Mouse (Mus musculus) lung, postnatal 10 days (tissue): ENCODE measurements around the gene Ifit1bl1.
"Not testable (repeated sequence)": the region's sequence is repeated elsewhere in the genome, so short reads cannot be mapped to it uniquely, and the experiment has no call there.

ENCODE experiments used
- DNase-seq: peaks from one replicate; pipeline ENCODE4 v3.0.0; 2021

Gene Ifit1bl1

GRCm38 (mm10) chr19:34601888-34602287 lies at the start of gene Ifit1bl1:
Gene Ifit1bl1 (minus strand): TSS chr19:34601956.
- DNase-seq: not testable (repeated sequence)

DNA sequence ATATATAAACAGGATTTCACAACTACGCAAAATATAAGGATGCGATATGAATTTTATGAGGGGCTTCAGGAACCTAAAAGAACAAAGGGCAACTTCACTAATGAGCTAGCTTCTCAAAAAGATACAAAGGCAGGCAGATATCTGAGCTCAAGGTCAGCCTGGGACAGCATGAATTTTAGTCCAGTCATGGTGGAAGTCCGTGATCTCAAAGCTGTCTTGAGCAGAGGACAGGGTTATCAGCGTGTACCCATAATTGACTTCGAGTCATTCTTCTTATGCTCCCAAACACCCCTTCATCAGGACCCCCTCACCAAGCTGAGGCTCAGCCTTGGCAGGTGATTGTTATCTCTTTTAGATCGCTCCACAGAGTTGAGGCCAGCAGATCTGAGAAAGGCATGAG lies 49.2 kb upstream of the Ifit1bl1 start:
- DNase-seq: no peak

DNA sequence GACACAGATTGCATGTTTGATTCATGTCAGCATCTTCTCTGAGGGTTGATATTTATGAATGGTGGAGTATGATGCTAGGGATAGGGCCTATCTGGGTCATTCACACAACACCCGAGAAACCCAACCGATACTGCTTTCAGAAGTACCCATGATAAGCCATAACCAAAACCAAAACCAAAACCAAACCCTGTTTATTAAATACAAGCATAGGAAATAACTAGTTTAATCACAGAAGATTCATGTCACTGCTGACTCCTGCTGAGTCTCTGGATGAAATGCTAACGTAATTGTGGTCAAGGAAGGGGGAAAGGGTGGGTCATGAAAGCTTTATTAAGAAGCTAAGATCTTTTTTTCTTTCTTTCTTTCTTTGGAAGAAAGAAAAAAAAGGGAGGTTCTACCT lies 48.5 kb upstream of the Ifit1bl1 start:
- no peak for DNase-seq

- DNase-seq: peak; percentile 52
Measured at GRCm38 (mm10) chr19:34647630-34648029, 45.9 kb upstream of the Ifit1bl1 start.

GRCm38 (mm10) chr19:34642616-34643015 lies 40.9 kb upstream of the Ifit1bl1 start:
- no peak for DNase-seq

- peak; percentile 26 for DNase-seq
Measured at GRCm38 (mm10) chr19:34640623-34641022, 38.9 kb upstream of the Ifit1bl1 start, which contains the start of the genes Ifit1bl2 and Ifit1. Gene Ifit1bl2 (minus strand): TSS chr19:34640743. Gene Ifit1 (plus strand): TSS chr19:34640871.

GRCm38 (mm10) chr19:34636933-34637557 lies 35.3 kb upstream of the Ifit1bl1 start:
- peak; percentile 79 for DNase-seq

DNA sequence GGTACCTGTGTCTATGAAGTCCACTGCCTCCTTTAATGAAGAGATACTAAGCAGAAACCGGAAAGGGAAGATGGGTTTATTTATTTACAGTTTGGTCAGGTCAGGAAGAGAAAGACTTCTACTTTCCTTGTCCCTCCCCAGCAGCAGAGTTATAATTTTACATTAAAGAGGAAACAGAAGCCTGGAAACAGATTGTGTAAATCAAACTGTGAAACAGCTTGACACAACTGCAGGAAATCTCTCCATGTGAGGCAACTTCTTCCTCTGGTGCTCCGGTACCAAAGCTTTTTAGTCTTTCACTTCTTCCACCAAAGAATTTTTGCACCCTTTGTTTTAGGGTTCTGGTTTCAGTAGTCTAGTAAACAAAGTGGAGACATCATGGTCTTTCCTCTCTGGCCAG lies 31.7 kb upstream of the Ifit1bl1 start:
- no peak for DNase-seq

GRCm38 (mm10) chr19:34631487-34631886 lies 29.7 kb upstream of the Ifit1bl1 start:
- DNase-seq: peak; percentile 26

DNA sequence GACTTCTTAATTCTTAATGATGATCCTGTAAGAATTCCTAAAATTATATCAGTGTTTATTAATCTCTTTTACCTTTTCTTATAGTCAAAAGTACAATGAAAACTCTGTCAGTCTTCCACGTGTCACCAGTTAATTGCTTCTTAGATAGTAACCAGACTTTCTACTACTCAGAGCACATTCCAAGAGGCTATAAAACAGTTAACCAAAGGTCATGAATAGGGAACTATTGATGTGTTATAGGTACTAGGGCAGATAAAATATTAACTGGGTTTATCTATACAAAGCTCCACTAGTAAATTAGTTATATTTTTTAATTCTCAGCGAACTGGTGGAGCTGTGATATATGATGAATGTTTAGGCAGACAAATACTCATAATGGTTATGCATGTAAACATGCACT lies 25.7 kb upstream of the Ifit1bl1 start:
- no peak for DNase-seq

- no peak for DNase-seq
Measured at GRCm38 (mm10) chr19:34624663-34625062, 22.9 kb upstream of the Ifit1bl1 start.

- DNase-seq: no peak
Measured at GRCm38 (mm10) chr19:34623781-34624180, 22.0 kb upstream of the Ifit1bl1 start.

DNA sequence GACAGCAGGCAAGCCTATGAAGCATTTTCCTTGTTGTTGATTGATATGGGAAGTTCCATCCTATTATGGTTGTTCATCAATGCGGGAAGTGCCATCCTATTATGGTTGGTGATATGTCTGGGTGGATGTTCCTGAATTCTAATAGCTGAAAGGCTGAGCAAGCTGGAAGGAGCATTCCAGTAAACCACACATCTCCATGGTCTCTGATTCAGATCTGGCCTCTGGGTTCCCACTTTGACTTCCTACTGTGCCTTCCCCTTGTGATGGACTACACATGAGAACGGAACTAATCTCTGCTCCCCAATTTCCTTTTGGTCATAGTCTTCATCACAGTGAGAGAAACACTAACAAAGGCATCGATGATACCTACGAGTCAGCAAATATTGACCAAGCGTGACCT lies 19.1 kb upstream of the Ifit1bl1 start:
- no peak for DNase-seq

GRCm38 (mm10) chr19:34612243-34613001 lies 10.7 kb upstream of the Ifit1bl1 start:
- DNase-seq: not testable (repeated sequence)

DNA sequence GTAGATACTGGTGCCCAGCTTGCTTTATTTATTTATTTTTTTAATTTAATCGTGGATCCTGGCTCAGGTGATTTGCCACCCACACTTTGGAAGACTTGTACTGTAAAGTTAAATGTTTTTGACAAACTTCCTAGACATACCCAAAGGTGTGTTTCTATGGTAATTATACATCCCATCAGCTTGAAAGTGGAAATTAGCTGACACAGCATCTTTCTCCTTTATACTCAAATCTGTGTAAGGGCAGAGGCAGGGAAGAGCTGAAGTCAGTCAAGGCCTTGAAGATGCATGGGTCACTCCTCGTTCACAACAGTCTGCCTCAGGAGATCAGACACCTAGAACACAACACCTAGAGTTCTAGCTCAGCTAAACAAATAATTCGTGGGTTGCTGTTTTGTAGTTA lies 8.4 kb upstream of the Ifit1bl1 start:
- DNase-seq: not testable (repeated sequence)

DNA sequence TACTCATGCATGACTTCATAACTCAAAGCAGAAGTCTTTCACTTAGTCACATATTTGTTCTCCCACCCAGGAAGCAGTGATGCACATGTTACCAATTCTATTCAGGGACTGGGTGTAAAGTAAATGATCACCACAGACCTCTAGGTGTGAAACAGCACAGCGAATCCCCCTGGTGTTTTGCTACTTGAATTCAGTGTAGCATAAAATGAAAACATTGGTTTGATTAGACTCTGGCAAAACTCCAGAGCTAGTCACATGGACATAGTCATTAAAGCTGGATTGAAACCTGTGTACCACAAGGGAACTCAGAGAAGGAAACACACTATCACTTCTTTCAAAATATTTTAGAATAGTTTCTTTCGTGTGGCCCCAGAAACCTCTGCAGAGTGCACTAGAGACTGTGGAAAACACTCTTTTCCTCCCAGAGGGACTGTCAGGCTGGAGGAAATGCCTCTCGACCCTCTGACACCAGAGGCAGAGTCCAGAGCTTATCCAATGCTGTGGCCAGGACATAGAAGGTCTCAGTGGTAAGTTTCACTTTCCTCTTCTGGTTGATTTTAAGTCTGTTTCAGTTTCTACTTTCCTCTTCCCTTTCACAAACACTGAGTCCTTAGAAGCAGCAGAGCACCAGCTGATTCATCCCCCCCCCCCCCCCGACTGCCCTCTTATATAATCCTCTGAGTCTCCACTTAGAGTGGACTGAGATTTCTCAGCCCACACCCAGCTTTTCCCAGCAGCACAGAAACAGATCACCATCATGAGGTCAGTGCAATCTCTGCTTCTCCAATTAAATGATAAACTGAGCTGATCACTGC lies 5.7 kb upstream of the Ifit1bl1 start, which contains the start of gene Ifit3b:
TSS of gene Ifit3b (plus strand) at position 734 of the 815 bp plus-strand sequence.
- peak; percentile 35 for DNase-seq

DNA sequence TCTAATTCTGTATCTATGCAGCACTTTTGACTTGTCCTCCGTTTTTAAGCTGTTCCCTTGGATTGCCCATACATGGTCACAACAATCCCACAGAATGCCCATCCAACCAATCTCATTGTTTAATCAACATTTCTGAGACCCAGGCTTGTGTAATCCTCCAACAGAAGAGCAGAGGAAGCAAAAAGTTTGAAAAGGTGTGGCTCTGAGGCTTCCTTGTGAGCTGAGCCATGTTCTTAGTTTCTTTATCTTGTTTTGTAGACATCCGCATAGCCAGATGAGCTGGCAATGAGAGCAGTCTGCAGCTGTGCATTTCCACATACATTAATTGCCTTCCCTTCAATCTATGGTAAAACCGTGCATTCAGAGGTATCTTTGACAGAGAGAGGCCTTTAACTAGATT lies 3.7 kb upstream of the Ifit1bl1 start:
- no peak for DNase-seq

GRCm38 (mm10) chr19:34599250-34599649 lies 2.5 kb downstream of the Ifit1bl1 start:
- not testable (repeated sequence) for DNase-seq

GRCm38 (mm10) chr19:34598341-34598740 lies 3.4 kb downstream of the Ifit1bl1 start:
- DNase-seq: peak; percentile 68

DNA sequence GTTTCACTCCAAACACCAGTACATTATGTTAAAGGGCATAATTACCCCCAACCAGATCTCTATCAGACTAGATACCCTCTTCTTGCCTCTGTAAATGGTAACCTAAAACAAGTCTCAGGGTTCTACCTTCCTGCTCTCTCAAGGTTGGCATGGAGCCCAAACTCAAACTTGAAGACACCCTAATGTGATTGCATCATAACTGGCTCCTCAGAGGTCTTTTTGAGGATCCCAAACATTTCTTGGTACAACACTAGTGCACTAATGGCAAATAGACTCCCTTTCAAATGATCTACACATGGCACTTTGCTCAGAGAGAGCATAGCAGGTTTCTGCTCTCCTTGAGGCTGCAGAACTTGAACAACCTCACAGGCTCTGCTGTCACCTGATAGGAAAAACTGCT lies 4.9 kb downstream of the Ifit1bl1 start:
- DNase-seq: no peak

DNA sequence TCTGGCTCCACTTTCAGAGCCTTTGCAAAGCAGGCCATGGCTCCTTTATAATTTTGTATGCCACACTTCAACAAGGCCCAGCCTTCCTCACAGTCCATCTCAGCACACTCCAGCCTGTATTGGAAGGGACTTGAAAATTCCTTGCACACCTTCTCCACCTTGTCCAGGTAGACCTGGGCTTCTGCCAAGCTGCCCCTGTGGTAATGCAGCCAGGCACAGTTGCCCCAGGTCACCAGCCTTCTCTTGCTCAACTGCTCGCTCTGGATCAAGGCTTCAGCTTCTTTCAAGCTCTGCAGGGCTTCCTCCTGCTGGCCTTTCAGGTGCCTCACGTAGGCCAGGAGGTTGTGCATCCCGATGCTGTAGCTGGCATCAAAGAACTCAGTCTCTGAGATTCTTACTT lies 7.2 kb downstream of the Ifit1bl1 start:
- not testable (repeated sequence) for DNase-seq

- no peak for DNase-seq
Measured at GRCm38 (mm10) chr19:34593456-34593855, 8.3 kb downstream of the Ifit1bl1 start.

- no peak for DNase-seq
Measured at GRCm38 (mm10) chr19:34588959-34589358, 12.8 kb downstream of the Ifit1bl1 start.
